Mouse (Mus musculus): ENCODE data around the gene Mansc4. TPM values are rescaled to one million over a fixed set of nuclear protein-coding genes. Genes with fewer than 3 reads are reported as not detected.

The Mansc4 gene
- polyA plus RNA-seq, 1 experiment from 2014 or later = 1.7 TPM

DNA sequence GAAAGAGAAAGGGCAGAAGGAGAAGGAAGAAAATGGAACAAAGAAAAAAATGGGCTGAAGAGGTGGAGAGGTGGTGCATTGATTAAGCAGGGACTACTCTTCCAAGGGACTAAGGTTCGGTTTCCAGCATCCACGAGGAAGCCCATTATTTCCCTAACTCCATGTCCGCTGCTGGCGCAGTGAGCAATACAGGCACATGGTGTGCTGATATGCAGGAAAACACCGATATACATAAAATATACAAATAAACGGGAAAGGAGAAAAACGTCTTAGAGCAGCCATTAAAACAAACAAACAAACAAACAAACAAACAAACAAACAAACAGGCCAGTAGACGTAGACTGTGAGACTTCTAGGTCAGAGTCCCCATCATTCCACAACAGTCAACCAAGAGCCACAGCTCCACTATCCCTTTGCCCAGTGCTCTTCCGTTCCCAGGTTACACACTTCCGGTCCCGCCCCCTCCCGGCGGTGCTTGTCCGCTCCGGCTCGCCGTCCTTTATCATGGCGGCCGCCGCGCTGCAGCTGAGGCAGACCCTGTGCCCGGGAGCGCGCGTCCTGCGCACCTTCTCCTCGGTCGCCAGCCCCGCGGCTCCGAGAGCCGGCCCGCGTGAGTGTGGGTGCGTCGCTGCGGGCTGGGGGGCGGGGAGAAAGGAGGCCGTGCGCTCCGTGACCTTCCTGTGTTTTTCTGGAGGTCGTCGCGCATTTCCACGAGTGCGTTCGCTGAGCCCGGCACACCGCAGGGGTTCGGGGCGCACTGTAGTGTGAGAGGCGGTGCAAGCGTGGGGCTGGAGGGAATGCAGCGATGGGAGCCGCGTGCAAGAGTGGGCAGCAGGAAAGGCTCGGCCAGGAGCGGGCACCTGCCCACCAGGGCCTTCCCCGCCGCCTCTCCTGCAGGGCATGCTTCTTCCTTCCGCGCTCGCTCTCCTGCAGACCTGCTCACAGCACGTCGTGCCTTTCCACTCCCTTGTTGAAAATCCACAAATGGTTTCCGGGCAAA lies 44.2 kb downstream of the Mansc4 start, which contains the start of gene Mrps35:
Gene Mrps35, plus strand, starts transcription at position 474 of the 1,000 bp plus-strand sequence.
- WGBS = 2% methylated on average over 66 of the region's 66 CpGs
- peak; percentile 100 for ATAC-seq (replicated peaks)

DNA sequence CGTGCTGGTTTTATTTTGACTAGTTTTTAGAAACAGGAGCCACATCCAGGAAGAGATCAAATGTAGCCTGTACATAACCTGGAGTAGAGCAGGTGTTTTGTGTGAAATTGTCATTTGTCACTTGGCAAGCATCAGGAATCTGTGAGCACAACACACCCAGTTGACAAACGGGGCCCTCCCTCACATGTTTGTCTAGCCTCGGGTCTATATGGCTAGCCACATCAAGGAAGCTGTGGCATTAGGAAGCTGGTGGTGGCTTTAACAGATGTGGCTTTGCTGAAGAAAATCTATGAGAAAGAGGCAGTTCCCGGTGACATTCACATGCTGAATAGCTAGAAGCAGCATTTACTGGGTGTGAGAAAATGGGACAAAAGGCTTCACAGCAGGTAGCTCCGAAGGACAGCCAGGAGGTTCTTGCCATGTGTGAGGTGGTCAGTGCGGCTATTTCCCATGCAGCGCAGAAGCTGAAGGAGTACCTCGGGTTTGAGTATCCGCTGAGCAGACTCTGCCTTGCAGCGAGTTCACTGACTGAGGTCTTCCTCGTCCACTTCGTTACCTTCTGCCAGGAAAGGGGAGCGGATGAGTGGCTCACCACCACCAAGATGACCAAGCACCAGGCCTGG lies 54.4 kb downstream of the Mansc4 start, which contains the start of gene Rep15:
Gene Rep15, plus strand, starts transcription at position 282 of the 623 bp plus-strand sequence.
- H3K27me3 ChIP-seq = no peaks in the 10 kb centered on the region
- 31% methylated on average over 13 of the region's 13 CpGs for WGBS
- no peak within 1 kb of the TSS for H3K4me2 ChIP-seq (replicated peaks)
- no peaks in the 10 kb centered on the region for H3K36me3 ChIP-seq
- no peak within 1 kb of the TSS for H3K27ac ChIP-seq (replicated peaks)
- H3K9ac ChIP-seq (replicated peaks) = no peak within 1 kb of the TSS
- no peak for ATAC-seq (replicated peaks)
- no peak within 1 kb of the TSS for H3K4me3 ChIP-seq
- H3K9me3 ChIP-seq = no peaks in the 10 kb centered on the region
- H3K4me1 ChIP-seq = 0 out of 2 replicates have a peak, but pooled peaks cover 5% of the 10 kb centered on the region

More for the DNA sequence above, 44.2 kb downstream of the Mansc4 start, which contains the start of gene Mrps35:
- peak within 1 kb of the TSS; percentile 88 for H3K9ac ChIP-seq (replicated peaks)
- H3K27me3 ChIP-seq = no peaks in the 10 kb centered on the region
- peak within 1 kb of the TSS; percentile 93 for H3K4me3 ChIP-seq
- H3K4me1 ChIP-seq = peaks cover 21% of the 10 kb centered on the region
- H3K36me3 ChIP-seq = peaks cover 13% of the 10 kb centered on the region
- H3K9me3 ChIP-seq = no peaks in the 10 kb centered on the region
- H3K4me2 ChIP-seq (replicated peaks) = peak within 1 kb of the TSS; percentile 74
- H3K27ac ChIP-seq (replicated peaks) = peak within 1 kb of the TSS; percentile 85

- Histone ChIP-seq H3K4me3 (no peak overlapping the region), H3K27ac (replicated peaks) (no peak overlapping the region), H3K9ac (replicated peaks) (no peak overlapping the region), H3K4me1 (0 out of 2 replicates have a peak, but pooled peaks cover 5% of the 10 kb centered on the region), H3K4me2 (replicated peaks) (no peak overlapping the region), H3K9me3 (no peaks in the 10 kb centered on the region), H3K36me3 (no peaks in the 10 kb centered on the region), H3K27me3 (no peaks in the 10 kb centered on the region)
- 66% methylated on average over 15 of the region's 15 CpGs for WGBS
- 0 out of 2 replicates have a peak, but pooled peaks have one; percentile 48 for ATAC-seq (replicated peaks)
These were observed 56.5 kb downstream of the Mansc4 start for GRCm38 (mm10) chr6:147030096-147030885.

GRCm38 (mm10) chr6:147029591-147029990 lies 57.2 kb downstream of the Mansc4 start:
- H3K9me3 ChIP-seq = no peaks in the 10 kb centered on the region
- no peak for ATAC-seq (replicated peaks)
- no peak overlapping the region for H3K4me3 ChIP-seq
- H3K9ac ChIP-seq (replicated peaks) = no peak overlapping the region
- 87% methylated on average over 9 of the region's 9 CpGs for WGBS
- no peak overlapping the region for H3K4me2 ChIP-seq (replicated peaks)
- no peaks in the 10 kb centered on the region for H3K36me3 ChIP-seq
- H3K27me3 ChIP-seq = no peaks in the 10 kb centered on the region
- H3K27ac ChIP-seq (replicated peaks) = no peak overlapping the region
- 0 out of 2 replicates have a peak, but pooled peaks cover 5% of the 10 kb centered on the region for H3K4me1 ChIP-seq

- 81% methylated on average over 2 of the region's 2 CpGs for WGBS
- ATAC-seq (replicated peaks) = no peak
- H3K4me2 ChIP-seq (replicated peaks) = no peak overlapping the region
- no peak overlapping the region for H3K4me3 ChIP-seq
- H3K9ac ChIP-seq (replicated peaks) = no peak overlapping the region
- H3K27me3 ChIP-seq = no peaks in the 10 kb centered on the region
- no peak overlapping the region for H3K27ac ChIP-seq (replicated peaks)
- H3K9me3 ChIP-seq = no peaks in the 10 kb centered on the region
- 0 out of 2 replicates have a peak, but pooled peaks cover 5% of the 10 kb centered on the region for H3K4me1 ChIP-seq
- H3K36me3 ChIP-seq = no peaks in the 10 kb centered on the region
These were observed 58.4 kb downstream of the Mansc4 start for GRCm38 (mm10) chr6:147028396-147028795.

Other genes starting within 250 kb of the Mansc4 start
- gene Smco2, start 236.9 kb downstream of the Mansc4 start, polyA plus RNA-seq (2015; fragmentation: Nextera tagmentation; extraction: Ambion mirVana) = not detected in 2 replicates
- gene Ppfibp1, start 198.5 kb downstream of the Mansc4 start, polyA plus RNA-seq (2015; fragmentation: Nextera tagmentation; extraction: Ambion mirVana) = 14.2 and 19.4 TPM in 2 replicates
- gene 1700034J05Rik, start 132.6 kb downstream of the Mansc4 start, polyA plus RNA-seq (2015; fragmentation: Nextera tagmentation; extraction: Ambion mirVana) = not detected in 2 replicates
- 0.66 and 0.75 TPM in 2 replicates for gene Rep15, start 54.4 kb downstream of the Mansc4 start, polyA plus RNA-seq (2015; fragmentation: Nextera tagmentation; extraction: Ambion mirVana)
- gene Mrps35, start 44.3 kb downstream of the Mansc4 start, polyA plus RNA-seq (2015; fragmentation: Nextera tagmentation; extraction: Ambion mirVana) = 82.5 and 88.5 TPM in 2 replicates
- 6.0 and 6.4 TPM in 2 replicates for gene Klhl42, start 4.3 kb upstream of the Mansc4 start, polyA plus RNA-seq (2015; fragmentation: Nextera tagmentation; extraction: Ambion mirVana)
- gene Pthlh, start 177.2 kb upstream of the Mansc4 start, polyA plus RNA-seq (2015; fragmentation: Nextera tagmentation; extraction: Ambion mirVana) = 0.89 and 1.2 TPM in 2 replicates